Mouse (Mus musculus): ENCODE data around the gene Bard1.

Gene Bard1

DNA sequence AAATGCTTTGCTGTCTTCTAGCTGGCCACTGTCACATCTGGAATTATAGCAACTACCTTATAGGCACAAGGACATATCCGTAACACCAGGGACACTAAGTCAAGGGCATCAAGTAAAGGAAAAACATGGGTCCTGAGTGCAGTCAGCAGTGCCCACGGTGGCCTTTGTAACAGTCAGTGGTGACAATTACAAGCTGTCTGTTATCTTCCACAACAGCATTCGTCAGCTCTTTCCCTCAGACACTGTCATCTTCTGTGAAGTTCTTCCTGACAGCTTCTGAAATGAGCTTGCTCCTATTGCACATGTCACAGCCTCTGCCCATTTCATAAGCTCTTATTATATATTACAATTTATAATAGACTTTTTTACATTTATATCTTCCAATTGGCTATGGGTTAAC lies 50.7 kb downstream of the Bard1 start:
- DNase-seq = no peak

DNA sequence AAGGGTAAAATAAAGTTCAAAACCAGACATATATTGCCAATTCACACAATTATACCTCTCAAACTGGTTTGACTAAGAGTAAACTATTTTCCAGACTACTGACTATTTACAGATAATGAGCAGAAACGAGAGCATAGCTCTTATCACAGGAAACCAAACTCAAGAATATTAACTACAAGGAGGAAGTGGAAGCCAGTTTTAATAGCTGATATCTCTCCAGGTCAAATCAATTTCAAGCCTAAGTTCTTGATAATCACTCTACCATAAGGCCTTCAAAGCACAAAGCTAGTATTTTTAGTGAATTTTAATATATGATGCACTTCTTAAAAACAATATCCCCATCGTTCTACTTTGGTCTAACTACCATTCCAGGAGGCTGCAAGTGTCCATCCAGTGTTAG lies 57.8 kb downstream of the Bard1 start:
- no peak for DNase-seq

DNA sequence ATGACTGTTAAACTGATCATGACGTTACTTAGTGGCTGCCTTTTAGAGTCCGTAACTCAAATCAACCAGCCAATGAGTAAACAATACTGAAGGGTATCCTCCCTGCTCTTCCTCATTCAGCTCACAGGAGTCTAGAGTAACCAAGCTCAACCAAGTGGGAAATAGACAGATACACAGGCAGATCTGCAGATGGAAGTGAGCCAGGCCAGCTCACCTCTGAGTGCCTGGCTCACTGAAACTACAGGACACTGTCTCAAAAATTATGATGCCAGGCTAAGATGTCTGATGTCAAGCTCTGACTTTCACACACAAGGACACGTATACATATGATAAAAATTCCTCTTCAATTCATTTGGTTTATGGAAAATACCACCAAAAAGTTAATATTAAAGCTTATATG lies 59.0 kb downstream of the Bard1 start:
- no peak for DNase-seq

DNA sequence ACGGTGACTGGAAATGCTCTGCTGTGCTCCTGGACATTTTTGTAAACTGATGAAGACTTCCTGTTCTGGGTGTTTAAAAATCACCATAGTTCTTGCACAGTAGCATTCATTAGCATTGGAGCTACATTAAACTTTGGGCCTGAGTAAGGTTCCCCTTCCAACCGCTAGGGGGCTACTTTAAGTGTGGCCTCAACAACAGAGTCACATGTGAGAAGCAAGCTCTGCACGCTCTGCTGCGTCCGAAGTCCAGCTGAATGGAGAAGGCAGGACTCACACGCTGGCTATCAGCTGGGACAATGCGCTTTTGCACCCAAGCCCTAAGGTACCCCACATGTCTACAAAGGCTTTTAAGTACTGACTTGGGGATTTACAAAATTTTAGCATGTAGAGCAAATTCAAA lies 65.9 kb downstream of the Bard1 start:
- no peak for DNase-seq

DNA sequence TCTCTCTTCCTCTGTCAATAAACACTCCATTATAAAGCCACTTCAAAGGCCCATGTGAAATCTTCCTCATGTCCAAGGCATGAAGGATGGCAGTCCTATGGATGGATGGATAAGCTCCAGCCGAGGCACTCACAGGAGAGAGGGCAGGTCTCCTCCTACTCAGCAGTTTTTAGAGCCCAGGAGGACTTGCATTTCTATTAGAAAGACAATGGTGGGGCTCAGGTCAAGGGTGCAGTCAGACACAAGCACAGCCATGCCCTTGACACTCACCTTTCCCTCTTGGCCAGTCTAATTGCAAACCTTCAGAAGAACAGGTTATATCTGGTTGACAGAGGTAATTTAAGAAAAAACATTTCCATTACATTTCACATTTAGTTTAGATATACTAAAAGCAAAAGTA lies 67.4 kb downstream of the Bard1 start:
- DNase-seq = no peak

GRCm38 (mm10) chr1:71022766-71023165 lies 80.2 kb downstream of the Bard1 start:
- no peak for DNase-seq

GRCm38 (mm10) chr1:71014345-71014744 lies 88.6 kb downstream of the Bard1 start:
- DNase-seq = no peak

DNA sequence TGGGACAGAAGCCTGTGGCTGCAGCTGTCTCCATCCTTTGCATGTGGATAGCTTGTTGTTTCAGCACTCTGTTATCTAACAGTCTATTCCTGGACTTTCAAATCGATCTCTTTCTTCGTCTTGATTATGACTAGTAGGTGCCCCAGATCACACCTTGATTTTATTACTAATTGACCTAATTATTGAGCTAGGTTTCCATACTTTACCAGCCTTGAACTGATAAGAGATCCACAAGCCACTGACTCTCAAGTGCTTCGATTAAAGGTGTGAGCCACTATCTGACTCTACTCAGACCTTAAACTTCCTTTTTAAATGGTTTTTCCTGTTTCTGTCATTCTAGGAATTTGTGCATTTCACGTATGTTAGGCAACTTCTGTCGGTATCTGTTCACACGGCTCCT lies 96.9 kb downstream of the Bard1 start:
- no peak for DNase-seq

GRCm38 (mm10) chr1:71004177-71004576 lies 98.8 kb downstream of the Bard1 start:
- DNase-seq = no peak

DNA sequence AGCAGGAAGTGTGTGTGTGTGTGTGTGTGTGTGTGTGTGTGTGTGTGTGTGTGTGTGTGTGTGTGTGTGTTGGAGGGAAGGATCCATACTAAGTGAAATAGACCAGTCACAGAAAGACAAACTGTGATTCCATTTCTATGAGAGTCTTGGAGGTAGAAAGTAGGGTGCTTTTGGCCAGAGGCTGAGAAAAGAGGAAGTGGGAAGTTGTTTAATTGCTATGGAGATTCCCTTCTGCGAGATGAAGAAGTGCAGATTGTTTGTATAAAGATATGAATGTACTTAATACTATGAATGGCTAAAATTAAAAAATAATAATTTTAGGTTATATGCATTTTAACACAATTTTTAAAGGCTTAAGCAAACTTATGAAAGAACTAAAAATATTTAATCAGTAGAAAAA lies 99.2 kb downstream of the Bard1 start:
- DNase-seq = no peak

DNA sequence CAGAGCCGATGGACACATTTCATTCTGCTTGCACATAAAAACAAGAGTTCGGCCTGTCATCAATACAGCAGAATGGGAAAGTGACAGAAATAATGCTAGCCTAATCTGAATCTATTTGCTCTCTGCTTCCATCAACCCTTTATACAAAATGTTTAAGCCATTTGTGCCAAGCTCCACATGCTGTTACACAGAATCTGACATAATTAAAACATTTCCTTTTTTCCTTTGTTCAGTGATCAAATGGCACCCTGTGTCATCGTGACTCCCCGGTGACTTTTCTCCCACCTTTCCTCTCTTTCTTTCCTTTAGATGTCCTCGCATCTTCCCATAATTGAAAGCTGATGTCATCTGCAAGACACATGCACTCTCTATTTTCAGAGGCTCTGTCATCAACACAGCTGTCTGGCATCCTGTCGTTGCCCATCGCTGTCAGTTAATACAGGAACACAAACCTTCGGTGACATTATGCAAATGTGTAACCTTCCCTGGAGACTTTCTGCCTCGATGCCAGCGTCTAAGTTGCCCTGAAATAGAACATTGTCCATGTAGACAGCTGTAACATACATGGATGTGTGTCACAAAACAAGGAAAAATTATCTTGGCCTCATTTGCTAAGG lies 105.5 kb downstream of the Bard1 start:
- DNase-seq = no peak

DNA sequence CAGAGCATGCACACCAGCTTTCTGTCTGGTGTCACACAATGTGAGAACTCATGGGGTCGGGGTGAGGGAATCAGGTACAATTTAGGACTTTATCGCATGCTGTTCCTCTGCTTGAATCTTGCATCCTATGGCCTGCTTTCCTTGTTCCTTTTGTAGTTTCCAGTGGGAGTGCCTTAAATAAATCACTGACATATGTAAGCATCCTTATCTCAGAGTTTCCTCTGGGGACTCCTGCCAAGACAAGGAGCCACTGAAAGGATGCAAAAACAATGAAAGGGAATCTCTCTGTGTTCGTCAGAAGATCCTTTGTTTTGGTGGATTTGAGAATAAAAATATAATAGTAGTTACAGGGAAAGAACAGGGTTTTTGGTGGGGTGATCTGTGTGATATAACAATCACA lies 106.2 kb downstream of the Bard1 start:
- no peak for DNase-seq
